Mouse (Mus musculus) CD4-positive naive resting alpha-beta T cell, adult 76 days (primary cell): ENCODE results near the gene Nrap. TPM values are rescaled to one million over a fixed set of nuclear protein-coding genes. Genes with fewer than 3 reads are reported as not detected.

Source experiments
- total RNA-seq: library from RNA; stranded (reverse); gene quantifications from one replicate; pipeline ENCODE4 v1.2.4, GENCODE M21; 2023

The Nrap gene
- total RNA-seq = 0.18 TPM

DNA sequence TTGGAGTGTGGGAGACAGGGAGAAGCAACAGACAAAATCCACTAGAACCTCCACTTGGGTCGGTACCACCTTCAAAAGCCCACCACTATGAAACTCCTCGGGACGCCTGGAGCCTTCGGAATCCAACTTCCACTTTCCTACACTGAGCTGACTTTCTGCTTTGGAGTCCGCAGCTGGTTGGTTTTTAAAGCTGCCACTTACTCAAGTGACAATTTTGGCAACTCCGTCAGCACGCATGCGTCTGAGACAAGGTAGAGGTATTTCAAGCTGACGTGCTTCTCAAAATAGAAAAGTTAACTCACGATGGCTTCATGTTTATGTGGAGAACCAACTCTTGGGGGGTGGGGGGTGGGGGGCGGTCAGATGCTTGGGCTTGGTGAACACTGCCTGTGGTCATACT lies at the start of gene Nrap:
Gene Nrap, minus strand, starts transcription at position 159 of the 400 bp plus-strand sequence.

DNA sequence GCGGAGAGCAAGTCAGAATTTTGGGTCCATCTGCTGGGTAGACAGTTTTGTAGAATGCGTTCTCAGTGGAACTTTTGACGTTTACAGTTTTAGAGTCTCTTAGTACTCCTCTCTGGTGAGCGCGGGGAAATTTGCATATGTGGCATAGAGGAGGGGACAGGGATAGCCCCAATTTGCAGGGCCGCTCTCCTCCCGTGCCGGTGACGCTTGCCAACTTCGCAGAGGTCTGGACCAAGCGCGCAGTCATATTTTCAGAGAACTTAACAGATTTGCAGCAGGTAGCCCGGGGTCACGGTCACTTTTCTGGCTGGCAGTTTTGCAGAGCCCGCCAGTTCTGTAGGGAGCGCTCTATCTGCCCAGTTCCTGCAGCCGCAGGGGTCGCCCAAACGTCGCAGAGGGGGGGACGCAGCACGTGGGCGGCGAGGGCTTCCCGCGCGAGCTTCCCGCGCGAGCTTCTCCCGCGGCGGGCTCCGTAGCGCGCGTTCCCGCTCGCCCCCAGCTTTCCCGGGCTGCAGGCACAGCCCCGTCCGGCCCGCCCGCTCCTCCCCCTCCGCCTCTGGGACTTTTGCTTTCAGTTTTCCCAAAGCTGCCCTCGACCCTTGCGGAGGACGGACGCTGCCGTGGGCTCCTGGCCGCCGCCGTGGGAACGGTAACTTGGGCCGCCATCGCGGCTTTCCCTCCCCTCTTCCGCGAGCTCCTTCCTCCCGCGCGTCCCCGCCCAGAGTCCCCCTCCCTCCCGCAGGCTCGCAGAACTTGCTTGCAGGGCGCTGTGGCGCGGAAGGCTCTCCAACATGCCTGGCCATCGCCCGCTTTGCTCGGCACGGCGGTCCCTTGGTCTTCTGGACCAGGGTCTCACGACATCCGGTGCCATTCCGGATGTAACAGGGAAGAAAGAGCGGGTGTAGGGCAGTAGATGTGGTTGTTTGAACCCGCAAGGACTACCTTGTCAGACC lies 7.1 kb upstream of the Nrap start, which contains the start of gene Casp7:
Gene Casp7, plus strand, starts transcription at position 461 of the 953 bp plus-strand sequence.

DNA sequence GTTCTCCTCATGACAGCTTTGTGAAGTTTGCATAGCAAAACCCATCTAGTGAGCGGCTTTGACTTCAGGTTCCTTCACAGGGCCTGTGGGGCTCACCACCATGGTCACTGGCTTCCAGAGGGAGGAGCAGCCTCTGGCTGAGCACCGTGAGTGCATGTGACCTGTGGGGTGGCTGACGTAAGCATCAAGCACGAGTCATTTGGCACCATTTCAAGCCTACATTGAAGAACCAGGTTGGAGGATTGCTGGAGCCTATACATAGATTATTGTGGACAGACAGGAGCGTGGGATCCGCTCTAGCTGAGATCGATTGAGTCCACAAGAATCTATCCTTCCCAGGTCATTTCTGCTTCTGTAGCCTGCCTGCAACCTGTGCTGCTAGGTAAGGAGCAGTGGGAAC lies 103.0 kb downstream of the Nrap start, which contains the start of gene Habp2:
Gene Habp2, plus strand, starts transcription at position 272 of the 400 bp plus-strand sequence.

Other genes starting within 250 kb of the Nrap start
- gene Habp2, start 102.9 kb downstream of the Nrap start, total RNA-seq = not detected
- 13.0 TPM for gene Casp7, start 7.1 kb upstream of the Nrap start, total RNA-seq
- 0.97 TPM for gene Plekhs1, start 71.6 kb upstream of the Nrap start, total RNA-seq
- gene Dclre1a, start 158.2 kb upstream of the Nrap start, total RNA-seq = 9.7 TPM
- gene Nhlrc2, start 158.2 kb upstream of the Nrap start, total RNA-seq = 29.4 TPM